In genomic region chr16:81673866-81674265, GRCm38 (mm10) we compare ENCODE assay signal across 28 mouse cellular contexts.
"Had no signal": no experiment of that assay in that cellular context is flagged by ENCODE, and none has a peak within 500 bp of the region (broad histone marks: within the 10 kb centered on the region; RNA-seq: fewer than 3 reads in every experiment).

No protein-coding gene starts in this region.

- H3K27ac ChIP-seq: embryonic facial prominence, embryonic 10.5 days; embryonic facial prominence, embryonic 12.5 days; embryonic facial prominence, embryonic 13.5 days; embryonic facial prominence, embryonic 15.5 days; forebrain, embryonic 10.5 days; forebrain, embryonic 12.5 days; forebrain, embryonic 13.5 days; forebrain, embryonic 15.5 days; gastrocnemius, adult 2 months had no signal

- H3K4me2 ChIP-seq: embryonic facial prominence, embryonic 12.5 days; embryonic facial prominence, embryonic 13.5 days; embryonic facial prominence, embryonic 15.5 days; forebrain, embryonic 12.5 days; forebrain, embryonic 13.5 days; forebrain, embryonic 15.5 days had no signal

- H3K9me3 ChIP-seq: embryonic facial prominence, embryonic 10.5 days; embryonic facial prominence, embryonic 12.5 days; embryonic facial prominence, embryonic 13.5 days; embryonic facial prominence, embryonic 15.5 days; forebrain, embryonic 12.5 days; forebrain, embryonic 13.5 days; forebrain, embryonic 15.5 days had no signal

- H3K36me3 ChIP-seq: embryonic facial prominence, embryonic 10.5 days; embryonic facial prominence, embryonic 12.5 days; embryonic facial prominence, embryonic 13.5 days; embryonic facial prominence, embryonic 15.5 days; forebrain, embryonic 10.5 days; forebrain, embryonic 12.5 days; forebrain, embryonic 15.5 days had no signal

- H3K9ac ChIP-seq: embryonic facial prominence, embryonic 12.5 days; embryonic facial prominence, embryonic 13.5 days; embryonic facial prominence, embryonic 15.5 days; forebrain, embryonic 12.5 days; forebrain, embryonic 13.5 days; forebrain, embryonic 15.5 days; forebrain, postnatal 0 days had no signal

- DNase-seq: cerebellum, adult 18-20 months; cerebellum, adult 2 months; cerebellum, adult 8-10 months; cerebellum, adult 9-10 months; cerebellum, adult 9-11 months; cerebellum, postnatal 10 days; cerebellum, postnatal 14 days; cerebellum, postnatal 25 days; cerebellum, postnatal 36 days; embryo, embryonic 11 days; forebrain, postnatal 0 days; gastrocnemius, adult 2 months; gastrocnemius, postnatal 10 days; gastrocnemius, postnatal 14 days; gastrocnemius, postnatal 25 days; gastrocnemius, postnatal 36 days; heart, adult 11 months had no signal

- H3K4me1 ChIP-seq: embryonic facial prominence, embryonic 10.5 days; embryonic facial prominence, embryonic 12.5 days; embryonic facial prominence, embryonic 13.5 days; embryonic facial prominence, embryonic 15.5 days; forebrain, embryonic 10.5 days; forebrain, embryonic 12.5 days; forebrain, embryonic 13.5 days; forebrain, embryonic 15.5 days had no signal

- H3K27me3 ChIP-seq: embryonic facial prominence, embryonic 12.5 days; embryonic facial prominence, embryonic 13.5 days; embryonic facial prominence, embryonic 15.5 days; forebrain, embryonic 12.5 days; forebrain, embryonic 13.5 days; forebrain, embryonic 15.5 days had no signal

- ATAC-seq: forebrain, embryonic 13.5 days; forebrain, embryonic 14.5 days; forebrain, embryonic 15.5 days; forebrain, embryonic 16.5 days; forebrain, postnatal 0 days had no signal

- H3K4me3 ChIP-seq: embryonic facial prominence, embryonic 10.5 days; embryonic facial prominence, embryonic 12.5 days; embryonic facial prominence, embryonic 13.5 days; embryonic facial prominence, embryonic 15.5 days; erythroblast, embryonic 14.5 days; forebrain, embryonic 10.5 days; forebrain, embryonic 12.5 days; forebrain, embryonic 13.5 days; forebrain, embryonic 15.5 days; gastrocnemius, adult 2 months had no signal
